ENCODE assay signal across 29 mouse cellular contexts in the genomic region with DNA sequence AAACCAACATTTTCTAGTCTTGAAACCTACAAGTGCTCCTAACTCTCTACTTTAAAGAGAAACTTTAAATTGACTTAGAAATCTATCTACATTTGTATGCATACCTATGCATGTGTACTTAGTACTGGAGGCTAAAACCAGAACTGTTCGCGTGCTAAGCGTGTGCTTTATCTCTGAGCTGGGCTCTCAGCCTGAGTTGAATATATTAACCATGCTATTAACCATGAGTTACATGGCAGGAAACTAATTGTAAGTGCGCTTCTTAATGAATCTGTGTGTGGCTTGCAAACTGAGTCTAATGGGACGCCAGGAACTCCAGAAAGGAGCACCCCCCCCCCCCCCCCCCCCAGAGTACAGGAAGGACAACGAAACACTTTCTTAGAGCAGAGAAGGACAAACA. TPM values are rescaled to one million over a fixed set of nuclear protein-coding genes. Genes with fewer than 3 reads are reported as not detected.
"Had no signal": no experiment of that assay in that cellular context is flagged by ENCODE, and none has a peak within 500 bp of the region (broad histone marks: within the 10 kb centered on the region; RNA-seq: fewer than 3 reads in every experiment).

No protein-coding gene starts in this region.

- ATAC-seq: liver, postnatal 0 days; lung, postnatal 0 days; midbrain, embryonic 13.5 days; midbrain, embryonic 16.5 days had no signal

- H3K27ac ChIP-seq: kidney, postnatal 0 days; layer of hippocampus, adult 2 months; liver, embryonic 14.5 days; midbrain, embryonic 10.5 days; midbrain, embryonic 13.5 days; neural tube, embryonic 13.5 days; stomach, embryonic 15.5 days had no signal

- H3K4me3 ChIP-seq: layer of hippocampus, adult 2 months; limb, embryonic 15.5 days; megakaryocyte, embryonic 14.5 days; midbrain, embryonic 10.5 days; midbrain, embryonic 13.5 days; myocyte; neural tube, embryonic 13.5 days; stomach, embryonic 15.5 days had no signal

- DNase-seq: kidney, postnatal 25 days; layer of hippocampus, adult 9-11 months; liver, postnatal 0 days; lung, embryonic 14.5 days; retina, postnatal 1 day; right cerebral cortex, postnatal 25 days; spleen, adult 18-20 months; thymus, postnatal 25 days had no signal

- H3K36me3 ChIP-seq: limb, embryonic 15.5 days; neural tube, embryonic 13.5 days; stomach, embryonic 15.5 days had no signal

- H3K9ac ChIP-seq: limb, embryonic 15.5 days; liver, embryonic 14.5 days; liver, postnatal 0 days; lung, embryonic 14.5 days; midbrain, embryonic 13.5 days; neural tube, embryonic 13.5 days; stomach, embryonic 15.5 days had no signal

- H3K4me2 ChIP-seq: limb, embryonic 15.5 days; liver, embryonic 11.5 days; lung, embryonic 14.5 days; midbrain, embryonic 13.5 days; neural tube, embryonic 13.5 days; stomach, embryonic 15.5 days had no signal

- H3K27me3 ChIP-seq: limb, embryonic 15.5 days; megakaryocyte, embryonic 14.5 days; midbrain, embryonic 13.5 days; neural tube, embryonic 13.5 days; stomach, embryonic 15.5 days had no signal

- H3K9me3 ChIP-seq: limb, embryonic 15.5 days; megakaryocyte, embryonic 14.5 days; midbrain, embryonic 10.5 days; midbrain, embryonic 13.5 days; neural tube, embryonic 13.5 days; stomach, embryonic 15.5 days had no signal

RNA-seq across cellular contexts. Expression of a gene that starts 36.9 kb away (rescaled TPM):
- total RNA-seq: layer of hippocampus, adult 2 months; layer of hippocampus, postnatal 25 days; left cerebral cortex, adult 18-20 months; left cerebral cortex, postnatal 25 days; neutrophil, adult 5-6 weeks had no signal
- polyA plus RNA-seq: kidney, embryonic 14.5 days; kidney, postnatal 0 days; large intestine, adult 2 months; limb, embryonic 11.5 days; limb, embryonic 15.5 days; liver, embryonic 11.5 days; liver, embryonic 14.5 days; liver, postnatal 0 days; lung, embryonic 14.5 days; lung, postnatal 0 days; midbrain, embryonic 10.5 days; midbrain, embryonic 13.5 days; myocyte; neural tube, embryonic 13.5 days; stomach, embryonic 15.5 days; thymus, postnatal 0 days had no signal
